Mouse (Mus musculus): ENCODE measurements at regions not wholly inside any gene's neighbourhood (a gene's known extent, or its start where the extent isn't known, plus 50 kb on each side); places are given as distances from the start of the nearest gene placed in this dataset.

GRCm38 (mm10) chr10:42131798-42132197 lies 113.6 kb upstream of the Armc2 start:
- DNase-seq (ENCODE audit: low spot score in 2 of 2) = no peak

GRCm38 (mm10) chr10:42131298-42131697 lies 113.1 kb upstream of the Armc2 start:
- DNase-seq (ENCODE audit: low spot score in 2 of 2) = no peak

GRCm38 (mm10) chr10:42127865-42128419 lies 109.7 kb upstream of the Armc2 start:
- no peak for DNase-seq (ENCODE audit: low spot score in 2 of 2)

- DNase-seq (ENCODE audit: low spot score in 2 of 2) = peak; percentile 7 to 24
These were observed 108.6 kb upstream of the Armc2 start for GRCm38 (mm10) chr10:42126816-42127215.

- no peak for DNase-seq (ENCODE audit: low spot score in 2 of 2)
These were observed 104.8 kb upstream of the Armc2 start for GRCm38 (mm10) chr10:42122768-42123635.

GRCm38 (mm10) chr10:42121984-42122383 lies 103.7 kb upstream of the Armc2 start:
- DNase-seq (ENCODE audit: low spot score in 2 of 2) = no peak

- DNase-seq (ENCODE audit: low spot score in 2 of 2) = no peak
These were observed 101.1 kb upstream of the Armc2 start for GRCm38 (mm10) chr10:42119326-42119725.

- DNase-seq (ENCODE audit: low spot score in 2 of 2) = no peak
These were observed 100.3 kb upstream of the Armc2 start for GRCm38 (mm10) chr10:42118361-42119188.

- DNase-seq (ENCODE audit: low spot score in 2 of 2) = no peak
These were observed 99.3 kb upstream of the Armc2 start for GRCm38 (mm10) chr10:42117523-42117922.

GRCm38 (mm10) chr10:42115920-42116298 lies 97.7 kb upstream of the Armc2 start:
- no peak for DNase-seq (ENCODE audit: low spot score in 2 of 2)

- DNase-seq (ENCODE audit: low spot score in 2 of 2) = no peak
These were observed 97.1 kb upstream of the Armc2 start for GRCm38 (mm10) chr10:42115224-42115919.

- no peak for DNase-seq (ENCODE audit: low spot score in 2 of 2)
These were observed 92.5 kb upstream of the Armc2 start for GRCm38 (mm10) chr10:42110704-42111103.

GRCm38 (mm10) chr10:42108294-42109014 lies 90.2 kb upstream of the Armc2 start:
- no peak for DNase-seq (ENCODE audit: low spot score in 2 of 2)

- DNase-seq (ENCODE audit: low spot score in 2 of 2) = no peak
These were observed 89.4 kb upstream of the Armc2 start for GRCm38 (mm10) chr10:42107437-42108293.

- DNase-seq (ENCODE audit: low spot score in 2 of 2) = no peak
These were observed 88.4 kb upstream of the Armc2 start for GRCm38 (mm10) chr10:42106611-42107010.

- DNase-seq (ENCODE audit: low spot score in 2 of 2) = no peak
These were observed 86.8 kb upstream of the Armc2 start for GRCm38 (mm10) chr10:42105083-42105482.

GRCm38 (mm10) chr10:42102320-42102719 lies 84.1 kb upstream of the Armc2 start:
- no peak for DNase-seq (ENCODE audit: low spot score in 2 of 2)

- DNase-seq (ENCODE audit: low spot score in 2 of 2) = no peak
These were observed 82.9 kb upstream of the Armc2 start for GRCm38 (mm10) chr10:42101096-42101495.

- no peak for DNase-seq (ENCODE audit: low spot score in 2 of 2)
These were observed 78.7 kb upstream of the Armc2 start for GRCm38 (mm10) chr10:42096924-42097323.

- DNase-seq (ENCODE audit: low spot score in 2 of 2) = no peak
These were observed 77.7 kb upstream of the Armc2 start for GRCm38 (mm10) chr10:42095986-42096385.
